Mouse (Mus musculus): ENCODE results near the gene Tbc1d2b.

DNA sequence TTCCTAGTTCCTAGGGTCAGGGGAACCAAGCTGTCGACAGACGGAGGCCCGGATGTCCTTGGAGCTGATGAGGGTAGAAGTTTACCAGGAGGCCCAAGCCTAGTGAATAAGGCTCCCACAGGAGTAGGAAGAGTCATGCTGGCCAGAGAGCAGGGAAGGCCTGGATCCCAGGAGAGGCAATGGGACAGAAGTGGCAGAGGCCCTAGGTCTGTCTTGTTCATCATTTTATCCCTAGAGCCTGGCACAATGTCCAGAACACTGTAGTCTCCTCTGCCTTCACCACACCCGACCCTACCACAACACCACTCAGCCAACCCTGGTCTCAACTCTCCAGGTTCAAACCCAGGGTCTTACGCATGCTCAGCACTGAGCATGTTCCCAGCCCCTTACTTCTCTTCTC lies 5.3 kb upstream of the Tbc1d2b start:
- TF ChIP-seq CTCF (conservative IDR thresholded peaks at IDR 0.05; ENCODE audit: insufficient read depth, insufficient read length, low read depth, low read length) (no peak), POLR2A (IDR thresholded peaks at IDR 0.05; ENCODE audit: low read depth, low read length) (no peak)

All from kidney, adult 2 months (tissue).